Mouse (Mus musculus): ENCODE measurements around the gene Lrp2bp.

Lrp2bp gene

GRCm38 (mm10) chr8:46022758-46023157 lies 23.7 kb downstream of the Lrp2bp start:
- no peak for ATAC-seq (ENCODE audit: insufficient number of reproducible peaks, low FRiP score, low TSS enrichment)

- no peak for ATAC-seq (ENCODE audit: insufficient number of reproducible peaks, low FRiP score, low TSS enrichment)
Observed at GRCm38 (mm10) chr8:46024392-46024791, 25.3 kb downstream of the Lrp2bp start.

- ATAC-seq (ENCODE audit: insufficient number of reproducible peaks, low FRiP score, low TSS enrichment): no peak
Observed at GRCm38 (mm10) chr8:46036217-46036616, 37.1 kb downstream of the Lrp2bp start.

- no peak for ATAC-seq (ENCODE audit: insufficient number of reproducible peaks, low FRiP score, low TSS enrichment)
Observed at GRCm38 (mm10) chr8:46039666-46040065, 40.6 kb downstream of the Lrp2bp start.

GRCm38 (mm10) chr8:46040260-46040659 lies 41.2 kb downstream of the Lrp2bp start:
- no peak for ATAC-seq (ENCODE audit: insufficient number of reproducible peaks, low FRiP score, low TSS enrichment)

GRCm38 (mm10) chr8:46072798-46073197 lies 73.7 kb downstream of the Lrp2bp start:
- ATAC-seq (ENCODE audit: insufficient number of reproducible peaks, low FRiP score, low TSS enrichment): no peak

- no peak for ATAC-seq (ENCODE audit: insufficient number of reproducible peaks, low FRiP score, low TSS enrichment)
Observed at GRCm38 (mm10) chr8:46073540-46074140, 74.5 kb downstream of the Lrp2bp start.

- ATAC-seq (ENCODE audit: insufficient number of reproducible peaks, low FRiP score, low TSS enrichment): no peak
Observed at GRCm38 (mm10) chr8:46075223-46075622, 76.1 kb downstream of the Lrp2bp start.

- ATAC-seq (ENCODE audit: insufficient number of reproducible peaks, low FRiP score, low TSS enrichment): no peak
Observed at GRCm38 (mm10) chr8:46078866-46079265, 79.8 kb downstream of the Lrp2bp start.
